8 mouse cellular contexts compared by ENCODE assay signal in the genomic region with DNA sequence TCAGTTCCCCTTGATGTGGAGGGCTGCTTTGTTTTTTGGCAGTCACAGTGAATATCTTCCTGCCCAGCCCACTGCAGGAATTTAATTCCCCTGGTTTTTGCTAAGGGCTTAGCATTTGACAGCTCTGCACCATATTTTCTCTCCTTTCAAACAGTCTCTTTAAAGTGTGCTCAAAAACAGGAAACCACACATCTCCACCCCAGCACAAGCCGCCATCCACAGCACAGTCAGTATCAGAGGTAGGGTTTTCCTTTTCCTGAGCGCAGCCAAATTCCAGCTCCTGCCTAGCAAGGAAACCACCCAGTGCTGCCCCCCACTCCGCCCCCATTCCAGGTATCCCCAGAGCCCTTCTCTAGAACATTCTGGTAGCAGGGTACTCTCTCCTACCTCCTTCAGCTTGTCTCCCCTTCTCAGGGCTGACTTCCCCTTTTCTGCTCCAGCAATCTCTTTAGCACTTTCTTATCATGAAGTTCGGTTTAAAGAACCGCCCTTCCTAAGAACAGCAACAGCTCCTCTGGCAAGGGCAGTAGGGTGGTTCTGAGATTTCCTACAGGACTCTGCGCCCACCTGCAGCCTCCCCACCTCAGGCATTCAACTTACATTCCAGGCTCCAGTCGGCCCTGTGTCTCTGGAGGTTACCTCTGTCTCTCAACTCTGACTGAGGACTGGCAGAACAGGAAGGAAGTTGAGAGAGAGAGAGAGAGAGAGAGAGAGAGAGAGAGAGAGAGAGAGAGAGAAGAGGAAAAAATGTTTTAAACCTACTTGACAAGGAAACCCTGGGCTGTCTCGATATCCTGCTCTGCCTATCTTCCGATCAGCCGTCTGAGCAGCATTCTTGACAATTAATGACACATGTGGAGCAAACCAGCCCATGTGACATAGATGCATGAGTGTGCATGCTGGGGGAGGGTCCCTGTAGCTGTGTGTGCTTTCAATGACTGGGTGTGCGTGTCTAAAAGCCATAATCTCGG. TPM values are rescaled to one million over a fixed set of nuclear protein-coding genes. Genes with fewer than 3 reads are reported as not detected.
DNase-seq lines count a peak whose midpoint lies in the region; ATAC-seq lines count a peak whose summit lies in the region.

A gene (minus strand): TSS at position 849 of the 971 bp plus-strand sequence.

- peak in 1 of 2 experiments; percentile 41 for DNase-seq in frontal cortex, adult 2 months (ENCODE audit: extremely low spot score in 1 of 2, low spot score in 1 of 2)
- no peak for DNase-seq in frontal cortex, postnatal 10 days (ENCODE audit: low spot score in 2 of 2)
- DNase-seq in NIH3T3 (ENCODE audit: low read depth) = peak; percentile 78
- DNase-seq in heart, postnatal 4 days = no peak
- peak in 1 of 2 experiments; percentile 59 for DNase-seq in left cerebral cortex, postnatal 10 days (ENCODE audit: extremely low spot score in 1 of 2, low spot score in 2 of 2)
- peak; percentile 58 to 65 for DNase-seq in thymus, postnatal 10 days (ENCODE audit: low spot score in 2 of 2)

- WGBS in midbrain, embryonic 12.5 days = 66% methylated on average over 12 of the region's 12 CpGs

- H3K4me1 ChIP-seq in midbrain, embryonic 12.5 days = 0 out of 2 replicates have a peak, but pooled peaks cover 3% of the 10 kb centered on the region

- no peak within 1 kb of the TSS for H3K27ac ChIP-seq in midbrain, embryonic 12.5 days (replicated peaks)

- no peaks in the 10 kb centered on the region for H3K9me3 ChIP-seq in midbrain, embryonic 12.5 days

- no peak for ATAC-seq in erythroblast, adult 5-6 weeks (replicated peaks; ENCODE audit: low FRiP score, poor library complexity, severe bottlenecking)
- ATAC-seq in midbrain, embryonic 12.5 days (ENCODE audit: low FRiP score, low read depth) = no peak

- intact Hi-C loops in left cerebral cortex, postnatal 10 days (cut with DNase I) = no loop called here

- no peak within 1 kb of the TSS for H3K4me3 ChIP-seq in midbrain, embryonic 12.5 days

- no peaks in the 10 kb centered on the region for H3K27me3 ChIP-seq in midbrain, embryonic 12.5 days

- H3K9ac ChIP-seq in midbrain, embryonic 12.5 days (replicated peaks) = no peak within 1 kb of the TSS

- no peaks in the 10 kb centered on the region for H3K36me3 ChIP-seq in midbrain, embryonic 12.5 days

- no peak within 1 kb of the TSS for H3K4me2 ChIP-seq in midbrain, embryonic 12.5 days (replicated peaks)

RNA-seq across cellular contexts. Expression of the gene that starts here (rescaled TPM):
- polyA plus RNA-seq in frontal cortex, adult 2 months (2012; rRNA removed) = 25.5 and 28.9 TPM in 2 replicates
- total RNA-seq in erythroblast, adult 5-6 weeks (2015; ENCODE audit: low replicate concordance) = 1,174 and 1,226 TPM in 2 replicates
- 299 and 335 TPM in 2 replicates for total RNA-seq in erythroblast, adult 5-6 weeks (2017; ENCODE audit: low replicate concordance)
- total RNA-seq in heart, postnatal 4 days (2021) = 10 to 100 TPM; 33.6 to 39.4 TPM
- total RNA-seq in left cerebral cortex, postnatal 10 days (2021) = 10 to 100 TPM; 24.0 to 30.7 TPM
- 17.9 and 23.1 TPM in 2 replicates for polyA plus RNA-seq in midbrain, embryonic 12.5 days (2016; fragmentation: Nextera tagmentation; extraction: Ambion mirVana)

Comparison
In these comparisons a context has a peak if more than half of its experiments do, and no peak if none do; other contexts are left out.
1. RNA of the gene that starts here (total RNA-seq): 299 to 1,226 TPM in erythroblast, adult 5-6 weeks; 33.6 to 39.4 TPM in heart, postnatal 4 days and 24.0 to 30.7 TPM in left cerebral cortex, postnatal 10 days; every median in the first group is over 4 times any median in the second.
2. DNase-seq: peak in NIH3T3 (single experiment) and thymus, postnatal 10 days (2 of 2); none in frontal cortex, postnatal 10 days (0 of 2) and heart, postnatal 4 days (single experiment).